Mouse (Mus musculus) hindbrain, embryonic 12.5 days (tissue): Measurements from ENCODE around the gene Gm28374. TPM values are rescaled to one million over a fixed set of nuclear protein-coding genes. Genes with fewer than 3 reads are reported as not detected.
A peak's percentile ranks its signal among the peaks of the same experiment; 100 is the strongest.

Source experiments
- ATAC-seq: fragments of 200-750 bp; cut with Nextera tagmentation; 2 replicates; pipeline ENCODE4 v1.8.0; 2017; ENCODE audit warnings: moderate TSS enrichment; ENCODE audit not compliant: low FRiP score
- H3K27ac ChIP-seq: fragments of 300-500 bp; sonication (generic); 2 replicates; pipeline ENCODE4 v1.5.1; 2016; ENCODE audit warnings: mild to moderate bottlenecking
- H3K27me3 ChIP-seq: fragments of 300-500 bp; sonication (generic); 2 replicates; pipeline ENCODE4 v1.6.1; 2016; ENCODE audit warnings: mild to moderate bottlenecking
- H3K36me3 ChIP-seq: fragments of 300-500 bp; sonication (generic); 2 replicates; pipeline ENCODE4 v1.6.1; 2016; ENCODE audit warnings: mild to moderate bottlenecking
- H3K4me1 ChIP-seq: fragments of 300-500 bp; sonication (generic); 2 replicates; pipeline ENCODE4 v1.6.1; 2016
- H3K4me2 ChIP-seq: fragments of 300-500 bp; sonication (generic); replicated peaks from 2 replicates; pipeline ENCODE4 v1.6.1; 2016; ENCODE audit warnings: mild to moderate bottlenecking
- H3K4me3 ChIP-seq: fragments of 300-500 bp; sonication (generic); 2 replicates; pipeline ENCODE4 v1.5.1; 2016; ENCODE audit warnings: mild to moderate bottlenecking
- H3K9ac ChIP-seq: fragments of 300-500 bp; sonication (generic); 2 replicates; pipeline ENCODE4 v1.6.1; 2016; ENCODE audit warnings: mild to moderate bottlenecking, moderate library complexity
- H3K9me3 ChIP-seq: fragments of 300-500 bp; sonication (generic); replicated peaks from 2 replicates; pipeline ENCODE4 v1.6.1; 2016; ENCODE audit warnings: mild to moderate bottlenecking
- WGBS: fragments of 180-500 bp; shearing (Covaris S2); methylation state at CpG from one replicate; pipeline ENCODE4 v1.1.7; 2016; 5-methylcytosine and 5-hydroxymethylcytosine counted together
- polyA plus RNA-seq: library from polyadenylated mRNA; unstranded; fragments of >200 nt; fragmentation: Nextera tagmentation; extraction: Ambion mirVana; gene quantifications from 2 replicates; pipeline ENCODE4 v1.2.1, GENCODE M21; 2016

The Gm28374 gene
- polyA plus RNA-seq, 1 experiment from 2014 or later = 2.5 TPM

DNA sequence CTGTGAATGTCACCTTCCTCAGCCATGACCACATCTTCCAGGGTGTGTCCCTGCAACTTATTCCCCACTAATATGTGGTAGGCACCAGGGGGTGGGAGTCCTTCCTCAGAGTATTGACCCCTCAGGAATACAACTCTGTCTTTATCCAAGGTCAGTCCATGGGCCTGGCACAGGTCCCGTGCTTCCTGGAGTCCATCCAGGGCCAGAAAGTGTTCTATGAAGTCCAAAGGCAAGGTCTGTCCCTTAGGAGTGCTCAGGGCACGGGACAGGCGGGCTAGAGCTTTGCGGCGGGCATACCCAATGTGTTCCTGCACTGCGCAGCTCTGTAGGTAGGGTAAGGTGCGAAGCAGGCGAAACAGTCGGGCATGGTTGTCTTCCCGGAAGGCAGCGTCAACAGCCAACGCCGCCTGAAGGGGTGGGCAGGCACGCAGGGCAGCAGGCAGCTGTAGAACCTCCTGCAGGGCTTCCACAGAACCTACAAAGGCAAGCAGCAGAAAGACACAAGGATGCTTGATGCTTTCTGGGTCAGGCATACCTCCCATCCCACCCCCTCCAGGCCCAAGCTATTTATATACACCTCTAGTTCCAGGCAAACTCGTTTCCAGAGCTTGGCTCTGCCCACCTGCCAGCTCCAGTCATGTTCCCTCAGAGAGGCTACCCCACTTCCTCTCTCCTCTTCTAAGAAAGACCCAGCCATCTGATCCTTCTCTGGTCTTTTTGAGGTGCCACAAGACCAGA is 34.2 kb upstream of the Gm28374 start:
- Histone ChIP-seq H3K4me3 (peak overlapping the region; percentile 86; the same call in 1 of the 2 replicates), H3K27me3 (no peaks in the 10 kb centered on the region), H3K4me1 (peaks cover 27% of the 10 kb centered on the region), H3K36me3 (peaks cover 40% of the 10 kb centered on the region), H3K4me2 (peak overlapping the region; percentile 80; the same call in 1 of the 2 replicates), H3K27ac (no peak overlapping the region), H3K9me3 (no peaks in the 10 kb centered on the region), H3K9ac (peak overlapping the region; percentile 46)
- no peak for ATAC-seq
- WGBS = 93% methylated on average over 15 of the region's 15 CpGs

DNA sequence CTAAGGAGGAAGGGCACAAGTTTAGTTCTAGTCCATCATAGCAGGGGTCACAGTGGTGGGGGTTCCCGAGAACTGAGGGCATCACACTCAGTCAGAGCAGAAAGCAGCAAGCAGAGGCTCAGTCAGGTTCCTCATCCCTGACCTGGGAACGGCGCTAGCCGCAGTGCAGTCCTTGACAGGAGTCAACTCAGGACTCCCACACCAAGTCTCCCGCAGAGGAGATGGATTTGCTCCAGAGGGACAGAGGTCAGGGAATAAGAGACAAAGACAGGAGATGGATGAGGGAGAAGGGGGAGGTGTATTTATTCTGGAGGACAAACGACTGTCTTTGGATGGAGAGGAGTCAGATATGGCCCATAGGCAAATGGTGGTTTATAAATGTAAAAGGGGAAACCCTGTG is 31.1 kb upstream of the Gm28374 start:
- Histone ChIP-seq H3K4me1 (peaks cover 17% of the 10 kb centered on the region), H3K27me3 (no peaks in the 10 kb centered on the region), H3K4me2 (no peak overlapping the region), H3K4me3 (no peak overlapping the region), H3K9ac (no peak overlapping the region), H3K27ac (no peak overlapping the region), H3K9me3 (no peaks in the 10 kb centered on the region), H3K36me3 (peaks cover 37% of the 10 kb centered on the region)
- no peak for ATAC-seq
- WGBS = 62% methylated on average over 6 of the region's 6 CpGs

DNA sequence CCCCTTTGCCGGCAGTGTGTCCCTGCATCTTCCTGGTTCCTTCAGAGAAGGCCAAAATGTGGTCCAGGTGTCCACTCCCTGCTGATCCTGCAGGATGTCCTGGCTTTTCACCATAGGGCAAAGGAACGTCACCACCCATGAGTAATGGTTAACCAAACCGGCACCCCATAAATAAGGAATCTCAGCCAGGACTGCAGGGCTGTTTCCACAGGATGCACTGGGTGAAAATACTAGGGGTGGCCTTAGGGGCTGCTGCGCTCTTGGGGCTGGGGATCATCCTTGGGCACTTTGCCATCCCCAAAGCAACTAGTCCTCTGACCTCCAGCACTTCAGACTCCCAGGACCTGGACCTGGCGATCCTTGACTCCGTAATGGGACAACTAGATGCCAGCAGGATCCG is 23.5 kb upstream of the Gm28374 start, which contains the start of gene Naaladl1:
TSS of gene Naaladl1 (plus strand) at position 197 of the 400 bp plus-strand sequence.
- Histone ChIP-seq H3K36me3 (no peaks in the 10 kb centered on the region), H3K4me3 (no peak within 1 kb of the TSS), H3K9me3 (no peaks in the 10 kb centered on the region), H3K27me3 (no peaks in the 10 kb centered on the region), H3K27ac (no peak within 1 kb of the TSS), H3K4me1 (no peaks in the 10 kb centered on the region), H3K9ac (no peak within 1 kb of the TSS), H3K4me2 (no peak within 1 kb of the TSS)
- WGBS = 86% methylated on average over 7 of the region's 7 CpGs
- ATAC-seq = no peak

- Histone ChIP-seq H3K27ac (no peak overlapping the region), H3K4me2 (no peak overlapping the region), H3K36me3 (no peaks in the 10 kb centered on the region), H3K27me3 (no peaks in the 10 kb centered on the region), H3K9me3 (no peaks in the 10 kb centered on the region), H3K4me1 (no peaks in the 10 kb centered on the region), H3K4me3 (no peak overlapping the region), H3K9ac (no peak overlapping the region)
- no peak for ATAC-seq
- WGBS = 85% methylated on average over 4 of the region's 4 CpGs
Observed at GRCm38 (mm10) chr19:6104476-6104875, 22.4 kb upstream of the Gm28374 start.

DNA sequence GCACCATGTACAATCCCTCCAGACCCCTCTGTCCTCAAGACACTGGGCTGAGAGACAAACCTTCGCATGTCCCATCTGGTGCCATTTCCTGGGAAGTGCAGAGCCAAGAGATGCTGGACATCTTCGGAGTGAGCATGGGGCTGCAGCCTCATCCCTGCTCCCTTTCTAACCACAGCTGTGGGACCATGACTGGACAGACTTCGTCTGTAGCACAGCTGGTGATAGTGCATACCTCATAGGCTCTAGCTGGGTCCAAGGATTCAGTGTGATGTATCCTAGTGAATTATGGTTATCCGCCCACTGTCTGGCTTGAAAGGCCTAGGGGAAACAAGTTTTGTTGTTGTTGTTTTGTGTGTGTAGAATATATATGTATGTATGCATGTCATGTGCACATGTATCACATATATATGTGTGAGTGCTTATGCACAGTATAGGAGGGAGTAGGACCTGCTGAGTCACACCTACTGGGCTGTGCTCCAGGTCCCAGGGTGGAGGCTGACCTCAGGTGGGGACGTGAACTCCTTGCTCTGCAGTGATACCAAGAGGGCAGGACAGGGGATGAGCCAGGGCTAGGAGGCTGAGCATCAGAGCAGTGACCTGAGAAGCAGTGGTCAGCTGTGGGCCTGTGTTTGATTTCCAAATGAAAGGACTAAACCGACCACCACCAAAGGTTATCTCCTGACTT is 20.3 kb upstream of the Gm28374 start:
- Histone ChIP-seq H3K27me3 (no peaks in the 10 kb centered on the region), H3K4me1 (no peaks in the 10 kb centered on the region), H3K27ac (no peak overlapping the region), H3K4me3 (no peak overlapping the region), H3K36me3 (no peaks in the 10 kb centered on the region), H3K9me3 (no peaks in the 10 kb centered on the region), H3K9ac (no peak overlapping the region), H3K4me2 (no peak overlapping the region)
- WGBS = 80% methylated on average over 6 of the region's 6 CpGs
- no peak for ATAC-seq

GRCm38 (mm10) chr19:6101186-6101585 is 19.1 kb upstream of the Gm28374 start:
- no peaks in the 10 kb centered on the region for H3K36me3 ChIP-seq
- no peaks in the 10 kb centered on the region for H3K4me1 ChIP-seq
- H3K4me3 ChIP-seq = no peak overlapping the region
- H3K9me3 ChIP-seq = no peaks in the 10 kb centered on the region
- ATAC-seq = no peak
- no peaks in the 10 kb centered on the region for H3K27me3 ChIP-seq
- no peak overlapping the region for H3K9ac ChIP-seq
- WGBS = 54% methylated on average over 6 of the region's 6 CpGs
- no peak overlapping the region for H3K4me2 ChIP-seq
- no peak overlapping the region for H3K27ac ChIP-seq

- no peak overlapping the region for H3K4me2 ChIP-seq
- H3K27ac ChIP-seq = no peak overlapping the region
- H3K4me1 ChIP-seq = no peaks in the 10 kb centered on the region
- H3K9me3 ChIP-seq = no peaks in the 10 kb centered on the region
- H3K27me3 ChIP-seq = no peaks in the 10 kb centered on the region
- 89% methylated on average over 3 of the region's 3 CpGs for WGBS
- no peak overlapping the region for H3K9ac ChIP-seq
- no peak overlapping the region for H3K4me3 ChIP-seq
- ATAC-seq = no peak
- peaks cover 4% of the 10 kb centered on the region; the same call in 1 of the 2 replicates for H3K36me3 ChIP-seq
Observed at GRCm38 (mm10) chr19:6097847-6098246, 15.8 kb upstream of the Gm28374 start.

DNA sequence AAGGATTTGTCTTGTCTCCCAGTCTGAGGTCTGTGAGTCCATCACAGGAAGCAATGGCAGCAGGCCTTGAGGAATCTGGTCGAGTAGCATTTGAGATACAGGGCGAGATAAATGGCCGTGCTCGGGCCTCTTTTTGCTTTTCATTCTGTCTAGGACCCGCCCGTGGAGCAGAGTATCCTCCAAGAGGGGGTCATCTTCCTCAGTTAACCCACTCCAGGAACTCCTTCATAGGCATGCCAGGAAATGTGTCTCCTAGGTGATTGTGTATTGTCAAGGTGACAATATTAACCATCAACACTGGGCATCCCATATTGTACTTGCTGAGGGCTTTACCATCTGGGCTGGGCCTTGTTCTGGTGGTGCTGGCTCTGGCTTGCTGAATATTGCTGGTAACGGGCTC is 12.1 kb upstream of the Gm28374 start, which contains the start of gene AC131692.1:
TSS of gene AC131692.1 (plus strand) at position 301 of the 400 bp plus-strand sequence.
- 91% methylated on average over 7 of the region's 7 CpGs for WGBS
- Histone ChIP-seq H3K27ac (no peak within 1 kb of the TSS), H3K4me2 (no peak within 1 kb of the TSS), H3K36me3 (peaks cover 31% of the 10 kb centered on the region), H3K4me1 (no peaks in the 10 kb centered on the region), H3K9ac (no peak within 1 kb of the TSS), H3K4me3 (no peak within 1 kb of the TSS), H3K27me3 (no peaks in the 10 kb centered on the region), H3K9me3 (no peaks in the 10 kb centered on the region)
- ATAC-seq = no peak

DNA sequence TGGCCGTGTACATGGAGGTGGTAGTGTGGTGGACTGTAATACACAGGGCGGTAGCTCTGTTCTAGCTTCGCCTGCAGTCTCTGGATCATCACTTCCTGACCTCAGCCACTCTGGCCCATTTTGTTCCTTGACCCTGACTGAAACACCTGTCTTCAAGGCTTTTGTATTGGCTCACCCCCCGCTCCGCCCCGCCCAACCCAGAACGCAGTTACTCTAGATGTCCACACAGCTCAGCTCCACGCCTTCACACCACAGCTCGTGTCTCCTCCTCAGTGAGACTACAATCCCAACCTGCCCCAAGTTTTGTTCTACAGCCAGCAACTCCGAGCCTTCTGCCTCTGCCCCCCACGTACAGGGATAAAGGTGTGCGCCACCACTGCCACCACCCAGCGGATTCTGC is 6.8 kb upstream of the Gm28374 start:
- no peak overlapping the region for H3K9ac ChIP-seq
- peaks cover 41% of the 10 kb centered on the region for H3K36me3 ChIP-seq
- H3K4me1 ChIP-seq = peaks cover 10% of the 10 kb centered on the region
- H3K4me3 ChIP-seq = no peak overlapping the region
- no peak overlapping the region for H3K27ac ChIP-seq
- no peak for ATAC-seq
- 94% methylated on average over 13 of the region's 13 CpGs for WGBS
- H3K27me3 ChIP-seq = no peaks in the 10 kb centered on the region
- H3K4me2 ChIP-seq = no peak overlapping the region
- no peaks in the 10 kb centered on the region for H3K9me3 ChIP-seq

- Histone ChIP-seq H3K27ac (no peak overlapping the region), H3K4me1 (peaks cover 18% of the 10 kb centered on the region), H3K4me2 (peak overlapping the region; percentile 96), H3K36me3 (peaks cover 40% of the 10 kb centered on the region), H3K4me3 (peak overlapping the region; percentile 78), H3K9ac (peak overlapping the region; percentile 44), H3K27me3 (no peaks in the 10 kb centered on the region), H3K9me3 (no peaks in the 10 kb centered on the region)
- WGBS = 2% methylated on average over 17 of the region's 17 CpGs
- ATAC-seq = peak; percentile 75
Observed at GRCm38 (mm10) chr19:6085417-6085879, 3.4 kb upstream of the Gm28374 start.

DNA sequence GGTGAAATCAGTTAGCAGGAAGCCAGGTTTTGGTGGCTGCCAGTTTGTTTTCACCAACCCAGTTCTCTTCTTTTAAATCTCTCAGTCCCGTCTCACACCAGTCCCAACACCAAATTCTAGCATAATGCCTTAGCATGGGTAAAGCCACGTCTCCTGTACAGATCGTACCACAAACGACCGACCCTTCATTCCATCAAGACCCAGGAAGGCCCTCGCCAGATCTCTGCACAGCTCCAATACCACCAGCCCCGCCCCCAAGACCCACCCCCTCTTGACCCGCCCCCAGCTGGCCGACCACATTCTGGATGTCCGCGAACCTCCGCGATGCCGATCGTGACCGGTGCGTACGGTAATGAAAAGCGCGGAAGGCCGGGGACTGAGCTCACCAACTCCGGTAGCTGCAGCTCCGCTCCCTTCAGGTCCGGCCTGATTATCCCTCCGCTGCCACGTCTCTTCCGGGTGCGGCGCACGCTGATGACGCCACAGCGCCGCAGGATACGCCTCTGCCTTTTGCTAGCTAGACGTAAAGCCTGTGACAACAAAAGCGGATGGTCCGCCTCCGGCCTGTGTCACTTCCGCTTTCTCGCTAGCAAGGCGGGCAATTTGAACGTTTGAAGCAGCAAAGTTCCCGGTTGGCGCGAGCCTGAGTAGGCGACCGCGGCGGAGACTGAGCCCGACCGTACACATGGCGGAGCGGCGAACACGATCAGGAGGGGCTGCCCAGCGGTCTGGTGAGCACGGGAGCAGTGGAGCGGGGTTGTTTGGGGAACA is 2.6 kb upstream of the Gm28374 start, which contains the start of the genes Zfpl1 and Cdca5:
TSS of gene Zfpl1 (minus strand) at position 479 of the 771 bp plus-strand sequence.
TSS of gene Cdca5 (plus strand) at position 506 of the 771 bp plus-strand sequence.
- Histone ChIP-seq H3K4me2 (peak within 1 kb of the TSS; percentile 96), H3K9me3 (no peaks in the 10 kb centered on the region), H3K27me3 (no peaks in the 10 kb centered on the region), H3K4me3 (peak within 1 kb of the TSS; percentile 78), H3K27ac (0 out of 2 replicates have a peak within 1 kb of the TSS, but pooled peaks have one; percentile 55), H3K4me1 (peaks cover 18% of the 10 kb centered on the region), H3K36me3 (peaks cover 43% of the 10 kb centered on the region), H3K9ac (peak within 1 kb of the TSS; percentile 76)
- ATAC-seq = peak; percentile 90
- WGBS = under 1% methylated on average over 58 of the region's 58 CpGs

- Histone ChIP-seq H3K36me3 (peaks cover 29% of the 10 kb centered on the region), H3K9ac (no peak within 1 kb of the TSS; the same call in 1 of the 2 replicates), H3K27me3 (no peaks in the 10 kb centered on the region), H3K4me2 (no peak within 1 kb of the TSS), H3K27ac (no peak within 1 kb of the TSS), H3K9me3 (no peaks in the 10 kb centered on the region), H3K4me1 (peaks cover 33% of the 10 kb centered on the region), H3K4me3 (no peak within 1 kb of the TSS)
- 93% methylated on average over 12 of the region's 12 CpGs for WGBS
- ATAC-seq = no peak
Observed at GRCm38 (mm10) chr19:6079983-6080480, 2.0 kb downstream of the Gm28374 start, which contains the start of gene Tmem262. Gene Tmem262 (plus strand): TSS chr19:6080033.
